Mouse (Mus musculus) thymus, postnatal 4 days (tissue): Measurements from ENCODE around the gene Alg3.
A peak's percentile ranks its signal among the peaks of the same experiment; 100 is the strongest.

Experiments
- DNase-seq: peaks from one replicate; pipeline ENCODE4 v3.0.0; 2021

Gene Alg3

GRCm38 (mm10) chr16:20600511-20600910 lies 11.0 kb downstream of the Alg3 start:
- DNase-seq = no peak

- DNase-seq = no peak
Observed at GRCm38 (mm10) chr16:20596687-20597441, 14.7 kb downstream of the Alg3 start.

GRCm38 (mm10) chr16:20595737-20596136 lies 15.8 kb downstream of the Alg3 start:
- no peak for DNase-seq

- no peak for DNase-seq
Observed at GRCm38 (mm10) chr16:20595060-20595673, 16.4 kb downstream of the Alg3 start.

GRCm38 (mm10) chr16:20591076-20591705 lies 20.3 kb downstream of the Alg3 start:
- peak; percentile 36 for DNase-seq

- no peak for DNase-seq
Observed at GRCm38 (mm10) chr16:20590680-20591038, 20.9 kb downstream of the Alg3 start.

- DNase-seq = peak; percentile 26
Observed at GRCm38 (mm10) chr16:20589939-20590679, 21.4 kb downstream of the Alg3 start.

- no peak for DNase-seq
Observed at GRCm38 (mm10) chr16:20589366-20589938, 22.1 kb downstream of the Alg3 start, which contains the start of gene Vwa5b2. Gene Vwa5b2 (plus strand): TSS chr16:20589471.

- DNase-seq = no peak
Observed at GRCm38 (mm10) chr16:20565075-20565474, 46.5 kb downstream of the Alg3 start.

- no peak for DNase-seq
Observed at GRCm38 (mm10) chr16:20557381-20557780, 54.2 kb downstream of the Alg3 start.
